Mouse (Mus musculus): ENCODE measurements around the gene Tsen34. TPM values are rescaled to one million over a fixed set of nuclear protein-coding genes. Genes with fewer than 3 reads are reported as not detected.
"Not testable (repeated sequence)": the region's sequence is repeated elsewhere in the genome, so short reads cannot be mapped to it uniquely, and the experiment has no call there.

The Tsen34 gene
- polyA plus RNA-seq, 1 experiment from 2014 or later, result 290 TPM

DNA sequence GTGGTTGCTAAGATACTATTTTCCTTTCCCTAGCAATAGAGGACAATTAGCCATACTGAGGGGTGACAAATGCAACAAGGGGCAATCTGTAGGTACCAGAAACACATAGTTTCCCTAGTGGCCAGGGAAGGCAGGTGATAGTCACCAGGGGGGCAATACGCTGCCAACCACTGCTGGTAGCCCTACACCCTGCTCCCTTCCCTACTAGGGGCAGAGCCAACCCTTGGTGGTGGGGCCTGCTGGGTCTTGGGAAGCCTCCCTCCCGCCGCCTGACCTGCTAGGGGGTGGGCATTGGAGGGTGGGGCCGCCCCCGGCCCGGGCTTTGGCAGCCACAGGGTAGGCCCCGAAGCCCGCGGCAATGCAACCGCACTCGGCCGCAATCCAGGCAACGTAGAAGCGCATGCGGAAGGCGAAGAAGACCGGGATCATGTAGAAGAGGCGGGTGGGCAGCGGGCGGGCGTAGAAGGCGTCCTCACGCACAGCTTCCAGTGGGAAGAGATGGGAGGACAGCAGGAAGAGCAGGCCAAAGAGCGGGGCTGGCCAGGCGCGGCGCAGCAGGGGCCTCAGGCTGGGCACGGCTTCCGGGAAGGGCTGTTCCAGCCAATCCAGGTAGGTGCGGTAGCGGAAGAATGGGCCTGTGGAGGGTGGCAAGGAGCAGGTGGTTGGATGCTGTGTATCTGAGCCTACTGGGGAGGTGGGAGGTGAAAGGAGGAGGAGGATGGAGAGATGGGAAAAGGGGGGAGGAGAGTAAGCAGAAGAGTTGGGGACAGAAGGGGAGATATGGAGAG is 7.1 kb upstream of the Tsen34 start:
- Histone ChIP-seq H3K4me2 (no peak overlapping the region), H3K9ac (no peak overlapping the region), H3K36me3 (ENCODE audit: insufficient read depth) (peaks cover 44% of the 10 kb centered on the region), H3K4me1 (ENCODE audit: insufficient read depth) (no peaks in the 10 kb centered on the region), H3K4me3 (ENCODE audit: low read depth, low read length) (no peak overlapping the region), H3K27ac (ENCODE audit: low read depth) (no peak overlapping the region), H3K9me3 (ENCODE audit: low read depth, low read length) (no peaks in the 10 kb centered on the region), H3K27me3 (ENCODE audit: insufficient read depth, low read length) (no peaks in the 10 kb centered on the region)
- ATAC-seq (ENCODE audit: insufficient read depth), result no peak
- DNase-seq, result no peak
- no peak for TF ChIP-seq CTCF (IDR thresholded peaks at IDR 0.05; ENCODE audit: low read depth)
- WGBS, result 87% methylated on average over 31 of the region's 31 CpGs

DNA sequence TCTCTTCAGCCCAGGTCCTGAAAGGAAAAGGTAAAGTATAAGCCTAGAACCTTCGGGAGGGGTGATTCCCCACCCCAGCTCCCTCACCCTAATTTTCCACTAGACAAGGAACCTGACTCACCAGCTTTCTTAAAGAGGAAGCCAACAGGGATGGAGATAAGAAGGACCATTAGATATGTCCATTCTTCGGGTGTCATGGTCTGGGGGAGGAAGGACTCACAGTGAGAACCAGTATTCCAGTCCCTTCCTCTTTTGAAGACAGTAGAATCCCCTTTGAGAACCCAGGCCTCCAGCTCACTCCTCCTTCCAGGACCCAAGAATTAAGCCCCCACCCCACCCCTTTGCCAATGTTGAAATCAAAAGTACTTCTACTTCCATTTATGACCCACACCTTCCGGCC is 744 bp upstream of the Tsen34 start:
- H3K9me3 ChIP-seq (ENCODE audit: low read depth, low read length), result no peaks in the 10 kb centered on the region

DNA sequence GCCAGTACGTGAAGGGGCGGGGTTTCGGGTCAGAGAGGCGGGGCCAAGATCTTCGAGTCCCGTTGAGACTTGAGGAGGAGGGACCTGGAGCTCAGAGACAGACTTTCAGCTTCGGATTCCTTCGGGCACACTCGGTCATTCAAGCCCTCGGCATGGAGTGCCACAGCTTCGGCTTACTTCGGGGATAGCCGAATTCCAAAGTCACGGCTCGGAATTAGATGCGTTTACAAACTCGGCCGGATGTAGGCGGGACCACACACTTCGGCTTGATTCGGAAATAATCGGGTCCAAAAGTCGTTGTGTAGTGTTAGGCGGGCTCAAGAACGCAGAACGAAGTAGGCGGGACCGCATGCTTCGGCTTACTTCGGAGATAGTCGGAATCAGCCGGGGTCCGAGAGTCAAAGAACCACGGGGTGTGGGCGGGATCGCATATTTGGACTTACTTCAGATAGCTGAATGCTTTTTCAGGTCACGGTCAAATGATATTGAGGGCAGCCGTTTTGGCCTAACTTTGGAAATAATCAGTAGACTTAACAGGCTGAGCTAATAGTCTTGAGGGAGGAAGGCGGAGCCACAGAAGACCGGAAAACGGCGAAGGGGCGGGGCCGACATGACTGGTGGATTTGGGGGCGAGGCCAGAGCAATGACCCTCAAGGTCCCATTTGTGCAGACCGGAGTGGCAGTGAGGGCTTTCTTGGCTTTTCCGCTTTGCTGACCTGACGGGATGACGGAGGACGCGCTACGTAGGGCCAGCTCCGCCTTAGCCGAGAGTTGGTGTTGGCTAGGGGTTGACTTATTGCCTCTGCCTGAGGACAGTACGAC is 535 bp downstream of the Tsen34 start, which contains the start of gene Mboat7:
Gene Mboat7, minus strand, starts transcription at position 537 of the 822 bp plus-strand sequence.
- H3K4me1 ChIP-seq (ENCODE audit: insufficient read depth), result peaks cover 3% of the 10 kb centered on the region; the same call in 1 of the 2 replicates
- no peaks in the 10 kb centered on the region for H3K27me3 ChIP-seq (ENCODE audit: insufficient read depth, low read length)
- under 1% methylated on average over 55 of the region's 55 CpGs for WGBS
- peak within 1 kb of the TSS; percentile 79 for H3K4me3 ChIP-seq (ENCODE audit: low read depth, low read length)
- peaks cover 42% of the 10 kb centered on the region for H3K36me3 ChIP-seq (ENCODE audit: insufficient read depth)
- ATAC-seq (ENCODE audit: insufficient read depth), result peak; percentile 91
- peak within 1 kb of the TSS; percentile 88 for H3K9ac ChIP-seq
- TF ChIP-seq CTCF (IDR thresholded peaks at IDR 0.05; ENCODE audit: low read depth), result no peak
- no peaks in the 10 kb centered on the region for H3K9me3 ChIP-seq (ENCODE audit: low read depth, low read length)
- peak within 1 kb of the TSS; percentile 82 for H3K4me2 ChIP-seq
- H3K27ac ChIP-seq (ENCODE audit: low read depth), result peak within 1 kb of the TSS; percentile 98
- DNase-seq, result peak; percentile 99

More for the DNA sequence above, 744 bp upstream of the Tsen34 start:
- Histone ChIP-seq H3K4me2 (peak overlapping the region; percentile 82), H3K36me3 (ENCODE audit: insufficient read depth) (peaks cover 35% of the 10 kb centered on the region), H3K27ac (ENCODE audit: low read depth) (peak overlapping the region; percentile 98), H3K9ac (peak overlapping the region; percentile 88), H3K4me1 (ENCODE audit: insufficient read depth) (peaks cover 3% of the 10 kb centered on the region; the same call in 1 of the 2 replicates), H3K27me3 (ENCODE audit: insufficient read depth, low read length) (no peaks in the 10 kb centered on the region), H3K4me3 (ENCODE audit: low read depth, low read length) (peak overlapping the region; percentile 79)
- no peak for DNase-seq
- TF ChIP-seq CTCF (IDR thresholded peaks at IDR 0.05; ENCODE audit: low read depth), result no peak
- no peak for ATAC-seq (ENCODE audit: insufficient read depth)
- WGBS, result 26% methylated on average over 3 of the region's 3 CpGs

DNA sequence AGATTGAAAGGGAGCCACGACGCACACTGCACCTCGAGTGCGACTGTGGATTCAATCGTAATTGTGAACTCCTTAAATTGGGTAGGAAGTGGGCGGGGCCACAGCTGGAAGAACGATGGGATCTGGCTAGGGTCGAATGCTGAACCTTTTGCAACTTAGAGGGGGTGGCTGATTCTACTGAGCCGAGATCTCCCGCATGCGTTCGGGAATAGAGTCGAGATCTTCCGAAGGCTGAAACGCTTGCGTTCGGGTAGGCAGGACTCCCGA is 1.1 kb downstream of the Tsen34 start:
- Histone ChIP-seq H3K27ac (ENCODE audit: low read depth) (peak overlapping the region; percentile 98), H3K4me2 (peak overlapping the region; percentile 82), H3K27me3 (ENCODE audit: insufficient read depth, low read length) (no peaks in the 10 kb centered on the region), H3K9ac (peak overlapping the region; percentile 88), H3K36me3 (ENCODE audit: insufficient read depth) (peaks cover 43% of the 10 kb centered on the region), H3K4me1 (ENCODE audit: insufficient read depth) (peaks cover 3% of the 10 kb centered on the region; the same call in 1 of the 2 replicates), H3K9me3 (ENCODE audit: low read depth, low read length) (no peaks in the 10 kb centered on the region), H3K4me3 (ENCODE audit: low read depth, low read length) (peak overlapping the region; percentile 79)
- ATAC-seq (ENCODE audit: insufficient read depth), result no peak
- WGBS, result under 1% methylated on average over 18 of the region's 18 CpGs
- TF ChIP-seq CTCF (IDR thresholded peaks at IDR 0.05; ENCODE audit: low read depth), result no peak
- no peak for DNase-seq

DNA sequence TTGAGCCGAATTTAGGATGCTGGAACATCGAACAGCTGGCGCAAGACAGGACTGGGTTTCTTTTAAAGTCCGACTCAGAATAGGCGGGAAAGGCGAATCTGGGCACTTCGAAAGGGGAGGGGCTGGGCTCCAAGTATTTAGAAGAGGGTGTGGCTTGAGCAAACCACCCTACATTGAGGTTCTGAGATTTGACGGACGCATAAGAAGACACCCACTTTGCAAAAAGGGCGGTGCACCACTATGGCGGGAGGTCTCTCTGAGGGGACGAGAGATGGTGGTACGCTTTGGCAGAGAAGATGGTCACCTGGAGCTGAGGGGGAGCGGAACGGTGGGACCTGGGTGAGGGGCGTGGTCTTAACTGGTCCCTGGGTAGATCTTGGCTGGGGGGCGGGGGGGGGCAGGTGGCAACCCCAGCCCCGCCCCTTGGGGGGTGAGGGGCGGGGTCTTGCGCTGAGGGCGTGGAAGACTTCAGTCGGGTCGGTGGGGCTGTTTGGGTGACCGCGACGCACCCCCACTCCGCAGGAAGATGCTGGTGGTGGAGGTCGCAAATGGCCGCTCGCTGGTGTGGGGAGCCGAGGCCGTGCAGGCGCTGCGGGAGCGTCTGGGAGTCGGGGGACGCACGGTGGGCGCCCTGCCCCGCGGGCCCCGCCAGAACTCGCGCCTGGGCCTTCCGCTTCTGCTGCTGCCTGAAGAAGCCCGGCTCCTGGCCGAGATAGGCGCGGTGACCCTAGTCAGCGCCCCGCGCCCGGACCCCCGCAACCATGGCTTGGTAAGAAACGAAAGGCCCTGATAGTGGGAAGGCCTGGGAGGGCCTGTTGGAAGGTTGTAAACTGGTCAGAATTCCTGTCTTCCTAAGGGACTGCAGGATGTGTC is 1.6 kb downstream of the Tsen34 start:
- WGBS, result under 1% methylated on average over 43 of the region's 55 CpGs
- H3K4me3 ChIP-seq (ENCODE audit: low read depth, low read length), result peak overlapping the region; percentile 79
- H3K9me3 ChIP-seq (ENCODE audit: low read depth, low read length), result no peaks in the 10 kb centered on the region
- H3K36me3 ChIP-seq (ENCODE audit: insufficient read depth), result peaks cover 48% of the 10 kb centered on the region
- peak; percentile 95 for DNase-seq
- H3K27ac ChIP-seq (ENCODE audit: low read depth), result peak overlapping the region; percentile 98
- peak; percentile 71 for ATAC-seq (ENCODE audit: insufficient read depth)
- TF ChIP-seq CTCF (IDR thresholded peaks at IDR 0.05; ENCODE audit: low read depth), result no peak
- H3K4me1 ChIP-seq (ENCODE audit: insufficient read depth), result peaks cover 3% of the 10 kb centered on the region; the same call in 1 of the 2 replicates
- peak overlapping the region; percentile 82 for H3K4me2 ChIP-seq
- peak overlapping the region; percentile 88 for H3K9ac ChIP-seq
- H3K27me3 ChIP-seq (ENCODE audit: insufficient read depth, low read length), result no peaks in the 10 kb centered on the region

DNA sequence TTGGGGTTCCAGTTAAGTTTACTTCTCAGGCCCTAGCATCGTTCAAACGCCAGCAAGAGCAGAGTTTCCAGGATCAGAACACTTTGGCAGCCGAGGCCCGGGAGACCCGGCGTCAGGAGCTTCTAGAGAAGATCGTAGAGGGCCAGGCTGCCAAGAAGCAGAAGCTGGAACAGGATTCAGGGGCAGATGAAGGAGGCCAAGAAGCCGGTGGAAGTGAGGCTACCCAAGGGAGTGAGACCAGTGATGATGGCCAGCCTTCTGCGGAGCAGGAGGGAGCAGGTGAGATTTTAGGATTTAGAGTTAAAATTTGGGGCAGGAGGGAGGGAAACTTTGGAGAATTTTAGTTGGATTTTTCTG is 2.3 kb downstream of the Tsen34 start:
- 1% methylated on average over 9 of the region's 9 CpGs for WGBS
- Histone ChIP-seq H3K4me2 (peak overlapping the region; percentile 82), H3K4me3 (ENCODE audit: low read depth, low read length) (peak overlapping the region; percentile 79), H3K27ac (ENCODE audit: low read depth) (peak overlapping the region; percentile 98; the same call in 1 of the 2 replicates), H3K36me3 (ENCODE audit: insufficient read depth) (peaks cover 52% of the 10 kb centered on the region), H3K9ac (peak overlapping the region; percentile 88)
- H3K9me3 ChIP-seq (ENCODE audit: low read depth, low read length); H3K4me1 ChIP-seq (ENCODE audit: insufficient read depth); DNase-seq; ATAC-seq (ENCODE audit: insufficient read depth); H3K27me3 ChIP-seq (ENCODE audit: insufficient read depth, low read length): not testable (repeated sequence)
